Mouse (Mus musculus) frontal cortex, postnatal 36 days (tissue): ENCODE results near the gene Ank3.

Experiments used
- DNase-seq, 2 experiments: peaks; one replicate each; pipeline ENCODE4 v3.0.0; 2022; ENCODE audit warnings: low spot score in 2 of 2

The Ank3 gene

GRCm38 (mm10) chr10:70063881-70064555 lies 665.4 kb downstream of the Ank3 start:
- DNase-seq, result no peak

- DNase-seq, result no peak
These were observed 666.6 kb downstream of the Ank3 start for GRCm38 (mm10) chr10:70065191-70065590.

- no peak for DNase-seq
These were observed 668.1 kb downstream of the Ank3 start for GRCm38 (mm10) chr10:70066497-70067168.

GRCm38 (mm10) chr10:70067169-70068115 lies 668.9 kb downstream of the Ank3 start:
- no peak for DNase-seq

- DNase-seq, result no peak
These were observed 670.7 kb downstream of the Ank3 start for GRCm38 (mm10) chr10:70069321-70069720.

- peak; percentile 45 to 79 for DNase-seq
These were observed 672.8 kb downstream of the Ank3 start for GRCm38 (mm10) chr10:70071334-70071733.
